Mouse (Mus musculus) heart, embryonic 13.5 days (tissue): Measurements from ENCODE around the gene Blm. TPM values are rescaled to one million over a fixed set of nuclear protein-coding genes. Genes with fewer than 3 reads are reported as not detected.
A peak's percentile ranks its signal among the peaks of the same experiment; 100 is the strongest.

Experiments used
- ATAC-seq: fragments of 200-750 bp; cut with Nextera tagmentation; 2 replicates; pipeline ENCODE4 v1.8.0; 2017; ENCODE audit warnings: moderate TSS enrichment; ENCODE audit not compliant: insufficient number of reproducible peaks, low FRiP score, low TSS enrichment; ENCODE audit errors: extremely low read depth
- H3K27ac ChIP-seq: fragments of 300-500 bp; sonication (generic); replicated peaks from 2 replicates; pipeline ENCODE4 v1.5.1; 2015; ENCODE audit warnings: moderate library complexity, mild to moderate bottlenecking, inconsistent platforms
- H3K27me3 ChIP-seq: fragments of 300-500 bp; sonication (generic); replicated peaks from 2 replicates; pipeline ENCODE4 v1.6.1; 2015; ENCODE audit warnings: mild to moderate bottlenecking, inconsistent platforms
- H3K36me3 ChIP-seq: fragments of 300-500 bp; sonication (generic); 2 replicates; pipeline ENCODE4 v1.6.1; 2015; ENCODE audit warnings: mild to moderate bottlenecking, inconsistent platforms
- H3K4me1 ChIP-seq: fragments of 300-500 bp; sonication (generic); 2 replicates; pipeline ENCODE4 v1.6.1; 2015; ENCODE audit warnings: inconsistent platforms
- H3K4me2 ChIP-seq: fragments of 300-500 bp; sonication (generic); 2 replicates; pipeline ENCODE4 v1.6.1; 2015; ENCODE audit warnings: inconsistent platforms, mild to moderate bottlenecking, moderate library complexity
- H3K4me3 ChIP-seq: fragments of 300-500 bp; sonication (generic); 2 replicates; pipeline ENCODE4 v1.5.1; 2015; ENCODE audit warnings: moderate library complexity, mild to moderate bottlenecking, inconsistent platforms
- H3K9ac ChIP-seq: fragments of 300-500 bp; sonication (generic); 2 replicates; pipeline ENCODE4 v1.6.1; 2015; ENCODE audit warnings: inconsistent platforms, mild to moderate bottlenecking, moderate library complexity
- H3K9me3 ChIP-seq: fragments of 300-500 bp; sonication (generic); 2 replicates; pipeline ENCODE4 v1.6.1; 2016; ENCODE audit warnings: inconsistent platforms
- WGBS: fragments of 180-500 bp; shearing (Covaris S2); methylation state at CpG from one replicate; pipeline ENCODE4 v1.1.7; 2015; ENCODE audit warnings: mixed read lengths; 5-methylcytosine and 5-hydroxymethylcytosine counted together
- polyA plus RNA-seq: library from polyadenylated mRNA; unstranded; fragments of >200 nt; fragmentation: Nextera tagmentation; extraction: Ambion mirVana; gene quantifications from 2 replicates; pipeline ENCODE4 v1.2.1, GENCODE M21; 2015

The Blm gene
- polyA plus RNA-seq, 1 experiment from 2014 or later = 17.1 TPM

DNA sequence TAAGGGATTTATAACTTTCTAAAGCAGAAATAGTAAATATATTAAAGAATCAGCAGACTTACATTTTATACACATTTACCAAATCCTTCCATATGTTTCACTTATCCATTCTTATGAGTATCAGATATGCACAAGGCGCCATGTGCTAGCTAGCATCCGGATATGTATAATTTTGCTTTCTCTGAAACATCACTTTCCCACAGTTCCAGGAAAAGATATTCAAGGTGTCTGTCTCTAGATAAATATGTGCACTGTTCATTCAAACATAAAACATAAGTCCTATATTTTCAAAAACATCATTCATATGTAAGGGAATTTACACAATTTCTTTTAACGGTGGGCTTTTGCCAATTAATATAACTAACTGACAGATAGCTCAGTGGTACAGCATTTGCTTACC is 42.9 kb downstream of the Blm start:
- Histone ChIP-seq H3K4me1 (no peaks in the 10 kb centered on the region), H3K4me2 (no peak overlapping the region), H3K4me3 (no peak overlapping the region), H3K27ac (no peak overlapping the region), H3K36me3 (peaks cover 75% of the 10 kb centered on the region), H3K27me3 (no peaks in the 10 kb centered on the region), H3K9me3 (no peaks in the 10 kb centered on the region), H3K9ac (no peak overlapping the region)
- ATAC-seq = no peak
- 87% methylated on average over 3 of the region's 3 CpGs for WGBS

DNA sequence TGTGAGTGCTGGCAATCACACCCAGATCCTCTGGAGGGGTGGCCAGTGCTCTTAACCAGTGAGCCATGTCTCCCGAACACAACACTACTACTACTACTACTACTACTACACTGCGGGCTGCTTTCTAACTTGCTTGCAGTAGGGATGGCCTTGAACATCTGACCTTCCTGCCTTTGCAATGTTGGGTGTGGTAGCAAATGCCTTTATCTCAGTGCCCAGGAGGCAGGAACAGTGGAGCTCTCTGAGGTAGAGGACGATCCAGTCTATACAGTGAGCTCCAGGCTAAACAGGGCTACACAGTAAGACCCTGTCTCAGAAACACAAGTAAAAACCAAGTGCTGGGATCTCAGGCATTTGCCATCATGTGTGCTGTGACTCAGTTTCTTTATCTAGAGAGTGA is 43.8 kb downstream of the Blm start:
- Histone ChIP-seq H3K27me3 (no peaks in the 10 kb centered on the region), H3K4me2 (no peak overlapping the region), H3K36me3 (peaks cover 67% of the 10 kb centered on the region), H3K9me3 (no peaks in the 10 kb centered on the region), H3K9ac (no peak overlapping the region), H3K4me1 (no peaks in the 10 kb centered on the region), H3K4me3 (no peak overlapping the region), H3K27ac (no peak overlapping the region)
- 72% methylated on average over 3 of the region's 3 CpGs for WGBS
- ATAC-seq = no peak

DNA sequence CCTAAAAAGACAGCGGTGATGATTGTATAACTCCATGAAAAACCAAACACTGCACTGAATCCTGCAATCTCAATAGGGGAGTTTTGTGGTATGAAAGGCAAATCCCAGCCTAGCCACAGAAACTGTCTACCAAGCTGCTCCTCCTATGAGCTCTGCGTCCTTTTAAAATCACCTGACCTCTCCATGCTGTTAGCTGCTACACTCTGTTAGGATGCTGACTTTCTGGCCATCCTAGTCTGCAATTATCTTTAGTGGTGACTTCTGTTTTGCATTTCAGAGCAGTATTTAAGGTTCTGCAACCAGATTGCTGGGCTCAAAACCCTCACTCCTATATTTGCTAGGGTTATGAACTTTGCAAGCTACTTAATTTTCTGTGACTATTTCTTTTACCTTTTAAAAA is 44.6 kb downstream of the Blm start:
- H3K9ac ChIP-seq = no peak overlapping the region
- no peaks in the 10 kb centered on the region for H3K4me1 ChIP-seq
- H3K27ac ChIP-seq = no peak overlapping the region
- H3K27me3 ChIP-seq = no peaks in the 10 kb centered on the region
- ATAC-seq = no peak
- H3K36me3 ChIP-seq = peaks cover 61% of the 10 kb centered on the region
- no peak overlapping the region for H3K4me2 ChIP-seq
- no peaks in the 10 kb centered on the region for H3K9me3 ChIP-seq
- H3K4me3 ChIP-seq = no peak overlapping the region
- 93% methylated on average over 2 of the region's 2 CpGs for WGBS

DNA sequence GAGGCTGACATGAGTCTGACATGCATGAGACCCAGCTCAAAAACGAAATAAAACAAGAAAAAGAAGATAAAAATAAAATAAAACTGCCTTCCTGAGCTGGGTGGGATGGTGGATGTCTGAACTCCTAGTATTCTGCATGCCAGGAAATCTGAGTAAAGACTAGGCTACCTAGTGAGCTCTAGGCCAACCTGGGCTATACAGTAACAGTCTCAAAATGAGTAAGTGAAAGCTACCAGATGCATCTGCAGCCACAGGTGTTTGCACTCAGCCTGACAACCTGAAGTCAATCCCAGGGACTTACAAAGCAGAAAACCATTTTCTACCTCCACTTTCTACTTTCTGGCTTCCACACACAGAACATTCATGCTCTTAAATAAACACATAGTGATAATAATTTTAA is 45.5 kb downstream of the Blm start:
- Histone ChIP-seq H3K9ac (no peak overlapping the region), H3K4me3 (no peak overlapping the region), H3K27me3 (no peaks in the 10 kb centered on the region), H3K36me3 (peaks cover 52% of the 10 kb centered on the region), H3K4me1 (no peaks in the 10 kb centered on the region), H3K4me2 (no peak overlapping the region), H3K27ac (no peak overlapping the region), H3K9me3 (no peaks in the 10 kb centered on the region)
- ATAC-seq = no peak
- 76% methylated on average over 1 of the region's 1 CpGs for whole genome bisulfite sequencing

DNA sequence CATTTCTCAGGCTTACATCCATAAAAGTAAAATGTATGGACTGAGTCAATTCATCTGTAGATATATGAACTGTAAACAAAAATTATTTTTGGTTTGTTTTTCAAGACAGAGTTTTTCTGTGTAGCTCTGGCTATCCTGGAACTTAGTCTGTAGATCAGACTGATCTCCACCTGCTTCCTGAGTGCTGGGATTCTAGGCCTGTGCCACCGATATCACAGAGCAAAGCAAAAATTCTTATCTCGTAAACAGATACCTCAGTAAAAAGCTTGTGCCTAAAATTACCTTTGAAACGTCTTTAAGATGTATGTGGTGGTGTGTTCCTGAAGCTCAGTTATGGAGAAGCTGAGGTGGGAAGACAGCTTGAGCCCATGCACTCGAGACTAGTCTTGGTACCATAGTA is 47.7 kb downstream of the Blm start:
- H3K27ac ChIP-seq = no peak overlapping the region
- H3K4me2 ChIP-seq = no peak overlapping the region
- ATAC-seq = no peak
- no peaks in the 10 kb centered on the region for H3K27me3 ChIP-seq
- no peak overlapping the region for H3K4me3 ChIP-seq
- H3K4me1 ChIP-seq = no peaks in the 10 kb centered on the region
- WGBS = 71% methylated on average over 4 of the region's 4 CpGs
- H3K36me3 ChIP-seq = peaks cover 38% of the 10 kb centered on the region
- no peaks in the 10 kb centered on the region for H3K9me3 ChIP-seq
- H3K9ac ChIP-seq = no peak overlapping the region

DNA sequence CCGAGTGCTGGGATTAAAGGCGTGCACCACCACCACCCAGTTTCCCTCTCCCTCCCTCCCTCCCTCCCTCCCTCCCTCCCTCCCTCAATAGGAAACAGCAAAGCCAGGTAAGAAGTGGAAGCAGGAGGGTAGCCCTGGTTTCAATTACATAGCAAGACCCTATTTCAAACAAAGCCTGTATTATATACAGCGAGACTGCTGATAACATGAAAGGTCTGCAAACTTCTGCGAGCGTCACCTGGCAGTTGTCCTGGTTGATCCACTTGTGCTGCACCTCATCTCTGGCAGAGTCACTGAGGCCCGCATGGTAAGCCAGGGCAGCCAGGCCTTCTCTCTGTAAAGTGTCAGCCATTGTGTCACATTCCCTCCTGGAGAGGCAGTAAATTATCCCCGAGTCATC is 54.8 kb downstream of the Blm start:
- no peak overlapping the region for H3K4me3 ChIP-seq
- no peak overlapping the region for H3K4me2 ChIP-seq
- no peak for ATAC-seq
- H3K27me3 ChIP-seq = no peaks in the 10 kb centered on the region
- H3K4me1 ChIP-seq = 0 out of 2 replicates have a peak, but pooled peaks cover 3% of the 10 kb centered on the region
- no peaks in the 10 kb centered on the region for H3K9me3 ChIP-seq
- WGBS = 70% methylated on average over 7 of the region's 7 CpGs
- H3K27ac ChIP-seq = no peak overlapping the region
- H3K9ac ChIP-seq = no peak overlapping the region
- H3K36me3 ChIP-seq = peaks cover 41% of the 10 kb centered on the region

DNA sequence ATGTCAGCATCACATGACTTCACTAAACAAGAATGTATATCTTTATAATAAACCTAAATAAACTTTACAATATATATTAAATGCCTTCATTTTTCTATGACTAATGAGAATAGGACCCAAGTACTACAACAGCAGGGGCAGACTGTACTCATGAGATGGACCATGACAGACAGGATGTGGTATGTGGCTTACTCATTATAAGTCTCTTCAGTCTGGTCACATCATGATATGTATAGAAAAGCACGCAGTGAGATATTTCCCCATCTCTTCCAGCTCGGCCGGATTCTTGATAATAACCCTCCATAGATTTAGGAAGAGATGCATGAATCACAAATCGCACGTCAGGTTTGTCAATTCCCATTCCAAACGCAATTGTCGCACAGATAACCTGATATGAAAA is 61.1 kb downstream of the Blm start:
- ATAC-seq = no peak
- Histone ChIP-seq H3K4me2 (no peak overlapping the region), H3K27ac (no peak overlapping the region), H3K4me1 (no peaks in the 10 kb centered on the region; the same call in 1 of the 2 replicates), H3K27me3 (no peaks in the 10 kb centered on the region), H3K9ac (no peak overlapping the region), H3K4me3 (no peak overlapping the region), H3K9me3 (no peaks in the 10 kb centered on the region), H3K36me3 (peaks cover 64% of the 10 kb centered on the region)
- WGBS = 92% methylated on average over 7 of the region's 7 CpGs

DNA sequence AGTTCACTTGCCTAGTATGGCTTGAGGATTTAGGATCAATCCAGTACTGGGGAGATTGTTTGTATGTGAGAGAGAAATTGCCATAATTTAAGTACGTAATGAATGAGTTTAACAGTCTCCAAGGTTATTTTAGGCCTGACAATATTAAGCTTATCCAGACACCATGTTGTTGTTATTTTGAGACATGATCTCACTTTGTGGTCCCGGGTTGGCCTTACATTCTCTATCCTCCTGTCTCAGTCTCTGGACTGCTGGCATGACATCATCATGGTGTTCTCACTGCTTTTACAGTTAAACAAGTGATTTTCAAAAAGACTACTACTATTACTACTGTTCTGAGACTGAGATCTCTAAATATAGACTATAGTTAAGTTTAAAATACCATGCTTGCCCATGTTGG is 66.1 kb downstream of the Blm start:
- peak overlapping the region; percentile 54 for H3K27ac ChIP-seq

DNA sequence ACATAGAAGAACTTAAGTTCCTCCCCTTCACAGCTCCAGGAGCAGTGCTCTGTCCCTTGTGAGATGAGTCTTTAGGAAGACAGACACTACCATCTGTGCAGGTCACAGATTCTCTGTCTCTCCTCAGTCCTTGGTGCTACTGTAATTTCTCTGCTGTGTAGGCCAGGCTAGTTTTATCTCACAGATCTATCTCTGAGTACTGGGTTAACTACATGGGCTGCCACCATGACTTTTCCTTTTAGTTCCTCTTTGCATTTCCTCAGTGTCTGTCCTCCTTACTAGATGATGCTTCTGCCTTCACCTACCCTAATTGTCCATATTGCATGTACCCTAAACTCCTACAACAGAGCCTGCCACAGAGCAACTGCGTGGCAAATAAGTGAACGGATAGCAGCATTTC is 67.6 kb downstream of the Blm start:
- WGBS = 93% methylated on average over 2 of the region's 2 CpGs

More for the DNA sequence above, 66.1 kb downstream of the Blm start:
- WGBS = 31% methylated on average over 2 of the region's 2 CpGs
- Histone ChIP-seq H3K36me3 (peaks cover 78% of the 10 kb centered on the region), H3K4me1 (peaks cover 14% of the 10 kb centered on the region), H3K9me3 (no peaks in the 10 kb centered on the region), H3K4me3 (no peak overlapping the region), H3K4me2 (no peak overlapping the region), H3K9ac (no peak overlapping the region), H3K27me3 (no peaks in the 10 kb centered on the region)
- no peak for ATAC-seq

DNA sequence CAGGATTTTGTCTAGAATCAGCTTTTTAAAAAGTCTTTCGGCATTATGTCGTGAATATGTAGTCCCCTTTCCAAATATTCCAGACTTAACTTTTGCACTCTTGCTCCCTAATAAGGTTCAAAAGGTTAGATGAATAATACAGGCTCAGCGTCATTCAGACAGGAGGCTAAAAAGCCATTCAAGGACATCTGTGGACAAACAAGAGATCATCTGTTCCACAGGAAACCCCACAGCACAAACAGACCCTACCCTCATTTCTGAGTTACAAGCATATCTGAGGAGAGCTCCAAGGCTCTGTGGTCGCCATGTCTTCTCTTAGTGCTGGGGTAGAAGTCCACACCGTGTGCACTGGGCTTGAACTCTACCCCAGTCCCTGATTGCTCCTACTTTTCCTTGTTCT is 70.1 kb downstream of the Blm start:
- no peak overlapping the region for H3K9ac ChIP-seq
- no peak for ATAC-seq
- no peak overlapping the region for H3K4me2 ChIP-seq
- H3K4me3 ChIP-seq = no peak overlapping the region
- no peaks in the 10 kb centered on the region for H3K9me3 ChIP-seq
- WGBS = 90% methylated on average over 5 of the region's 5 CpGs
- H3K4me1 ChIP-seq = peaks cover 23% of the 10 kb centered on the region
- peaks cover 76% of the 10 kb centered on the region for H3K36me3 ChIP-seq
- H3K27ac ChIP-seq = no peak overlapping the region
- H3K27me3 ChIP-seq = no peaks in the 10 kb centered on the region

More for the DNA sequence above, 67.6 kb downstream of the Blm start:
- ATAC-seq = no peak
- Histone ChIP-seq H3K27me3 (no peaks in the 10 kb centered on the region), H3K4me2 (no peak overlapping the region), H3K9me3 (no peaks in the 10 kb centered on the region), H3K4me3 (no peak overlapping the region), H3K9ac (no peak overlapping the region), H3K27ac (no peak overlapping the region), H3K36me3 (peaks cover 76% of the 10 kb centered on the region), H3K4me1 (peaks cover 14% of the 10 kb centered on the region)

DNA sequence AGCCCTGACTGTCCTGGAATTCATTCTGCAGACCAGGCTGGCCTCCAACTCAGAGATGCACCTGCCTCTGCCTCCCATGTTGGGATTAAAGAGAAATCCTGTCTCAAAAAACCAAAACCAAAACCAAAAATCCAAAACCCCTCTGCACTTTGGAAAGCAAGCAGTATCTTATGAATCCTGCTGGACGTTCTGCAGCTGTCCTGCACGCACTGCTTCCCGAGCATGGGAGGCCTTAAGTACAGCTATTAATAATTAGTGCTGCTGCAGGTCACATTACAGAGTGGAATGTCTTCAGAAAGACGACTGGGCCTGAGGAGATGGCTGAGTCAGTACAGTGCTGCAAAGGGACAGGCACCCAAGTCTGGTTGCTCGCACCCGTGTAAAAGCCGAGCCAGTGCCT is 73.0 kb downstream of the Blm start:
- no peak overlapping the region for H3K4me2 ChIP-seq
- WGBS = 72% methylated on average over 7 of the region's 7 CpGs
- no peaks in the 10 kb centered on the region for H3K9me3 ChIP-seq
- H3K9ac ChIP-seq = no peak overlapping the region
- no peak for ATAC-seq
- H3K4me1 ChIP-seq = peaks cover 29% of the 10 kb centered on the region
- no peaks in the 10 kb centered on the region for H3K27me3 ChIP-seq
- no peak overlapping the region for H3K4me3 ChIP-seq
- peaks cover 71% of the 10 kb centered on the region for H3K36me3 ChIP-seq
- H3K27ac ChIP-seq = no peak overlapping the region

DNA sequence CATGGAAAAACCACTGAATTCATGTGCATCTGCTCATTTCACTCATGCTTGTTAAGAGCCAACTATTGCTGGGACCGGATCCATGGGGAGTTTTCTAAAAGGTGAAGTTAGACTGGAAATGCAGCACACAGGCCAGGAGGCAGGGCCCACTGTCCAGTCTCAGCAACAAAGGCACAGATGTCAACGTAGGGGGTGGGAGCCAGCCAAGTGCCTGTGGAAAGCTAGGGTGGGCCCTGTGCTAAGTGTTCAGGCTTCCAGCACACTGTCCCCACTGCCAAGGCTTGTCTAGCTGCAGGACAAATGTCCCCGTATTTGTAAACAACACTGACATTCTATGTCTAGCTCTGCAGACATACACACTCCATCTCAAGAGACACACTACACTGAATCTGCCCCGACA is 74.0 kb downstream of the Blm start:
- WGBS = 87% methylated on average over 4 of the region's 4 CpGs
- no peak overlapping the region for H3K4me3 ChIP-seq
- H3K9ac ChIP-seq = no peak overlapping the region
- H3K27ac ChIP-seq = no peak overlapping the region
- peaks cover 39% of the 10 kb centered on the region for H3K4me1 ChIP-seq
- no peak overlapping the region for H3K4me2 ChIP-seq
- H3K36me3 ChIP-seq = peaks cover 67% of the 10 kb centered on the region
- no peaks in the 10 kb centered on the region for H3K27me3 ChIP-seq
- no peaks in the 10 kb centered on the region for H3K9me3 ChIP-seq
- no peak for ATAC-seq
